Mouse (Mus musculus) hindbrain, embryonic 14.5 days (tissue): Measurements from ENCODE around the gene 1700013G24Rik. TPM values are rescaled to one million over a fixed set of nuclear protein-coding genes. Genes with fewer than 3 reads are reported as not detected.
"Not testable (repeated sequence)": the region's sequence is repeated elsewhere in the genome, so short reads cannot be mapped to it uniquely, and the experiment has no call there.

ENCODE experiments used
- ATAC-seq: fragments of 200-750 bp; cut with Nextera tagmentation; 2 replicates; pipeline ENCODE4 v1.8.0; 2017; ENCODE audit warnings: moderate number of reproducible peaks, mild to moderate bottlenecking, moderate TSS enrichment, moderate library complexity; ENCODE audit not compliant: low FRiP score
- DNase-seq: peaks from one replicate; pipeline ENCODE4 v3.0.0-alpha.2; 2015; ENCODE audit warnings: low spot score
- H3K27ac ChIP-seq: fragments of 300-500 bp; sonication (generic); 2 replicates; pipeline ENCODE4 v1.5.1; 2014; ENCODE audit warnings: mild to moderate bottlenecking, moderate library complexity
- H3K27me3 ChIP-seq: fragments of 300-500 bp; sonication (generic); 2 replicates; pipeline ENCODE4 v1.6.1; 2014; ENCODE audit warnings: mild to moderate bottlenecking, low read length, mixed read lengths; ENCODE audit not compliant: control insufficient read depth, insufficient read depth
- H3K36me3 ChIP-seq: fragments of 300-500 bp; sonication (generic); replicated peaks from 2 replicates; pipeline ENCODE4 v1.6.1; 2014; ENCODE audit not compliant: control insufficient read depth, insufficient read depth
- H3K4me1 ChIP-seq: fragments of 300-500 bp; sonication (generic); replicated peaks from 2 replicates; pipeline ENCODE4 v1.6.1; 2014; ENCODE audit warnings: antibody characterized with exemption, low read length, mixed read lengths; ENCODE audit not compliant: control insufficient read depth, insufficient read depth
- H3K4me2 ChIP-seq: fragments of 300-500 bp; sonication (generic); replicated peaks from 2 replicates; pipeline ENCODE4 v1.6.1; 2014; ENCODE audit warnings: mild to moderate bottlenecking, moderate library complexity
- H3K4me3 ChIP-seq: fragments of 300-500 bp; sonication (generic); replicated peaks from 2 replicates; pipeline ENCODE4 v1.5.1; 2014; ENCODE audit warnings: mild to moderate bottlenecking, low read length
- H3K9ac ChIP-seq: fragments of 300-500 bp; sonication (generic); 2 replicates; pipeline ENCODE4 v1.6.1; 2014
- H3K9me3 ChIP-seq: fragments of 300-500 bp; sonication (generic); 2 replicates; pipeline ENCODE4 v1.6.1; 2016; ENCODE audit warnings: low read length; ENCODE audit not compliant: control insufficient read depth
- WGBS: fragments of 180-500 bp; shearing (Covaris S2); extraction: QIAGEN DNeasy Blood & Tissue Kit; methylation state at CpG from one replicate; pipeline ENCODE4 v1.1.7; 2014; 5-methylcytosine and 5-hydroxymethylcytosine counted together
- polyA plus RNA-seq: library from polyadenylated mRNA; unstranded; fragments of >200 nt; fragmentation: Nextera tagmentation; extraction: Ambion mirVana; gene quantifications from 2 replicates; pipeline ENCODE4 v1.2.1, GENCODE M21; 2014

1700013G24Rik gene
- not detected in 2 replicates for polyA plus RNA-seq

DNA sequence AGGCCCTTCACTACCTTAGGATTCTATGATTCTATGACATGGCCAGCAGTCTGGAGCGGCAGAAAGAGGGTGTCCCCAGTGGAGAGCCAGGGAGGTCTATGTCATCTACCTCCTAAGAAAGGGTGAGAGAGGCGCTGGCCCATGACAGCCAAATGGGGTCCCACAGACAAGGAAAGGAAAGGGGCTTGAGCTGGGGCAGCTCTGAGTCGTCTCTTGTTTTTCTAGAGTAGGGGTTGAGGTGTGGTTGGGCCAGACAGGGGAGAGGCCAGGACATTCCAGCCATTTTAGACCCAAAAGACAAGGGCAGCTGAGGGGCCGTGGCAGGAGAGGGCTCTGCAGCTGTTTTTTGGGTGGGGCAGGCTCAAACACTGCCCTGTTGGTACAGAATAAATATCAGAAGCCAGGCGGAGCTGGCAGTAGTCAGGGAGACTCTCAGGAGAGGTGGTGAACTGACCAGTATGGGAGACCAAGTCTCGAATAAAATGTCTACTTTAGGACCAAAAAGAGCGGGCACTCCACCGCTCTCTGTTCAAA is at the start of gene 1700013G24Rik:
Gene 1700013G24Rik, plus strand, starts transcription at position 51 of the 534 bp plus-strand sequence.
- Histone ChIP-seq H3K27ac (no peak within 1 kb of the TSS), H3K4me1 (peaks cover 6% of the 10 kb centered on the region; the same call in 1 of the 2 replicates), H3K4me3 (no peak within 1 kb of the TSS), H3K4me2 (no peak within 1 kb of the TSS), H3K9ac (no peak within 1 kb of the TSS), H3K36me3 (no peaks in the 10 kb centered on the region), H3K27me3 (no peaks in the 10 kb centered on the region), H3K9me3 (no peaks in the 10 kb centered on the region)
- 81% methylated on average over 8 of the region's 8 CpGs for WGBS
- no peak for DNase-seq
- no peak for ATAC-seq

DNA sequence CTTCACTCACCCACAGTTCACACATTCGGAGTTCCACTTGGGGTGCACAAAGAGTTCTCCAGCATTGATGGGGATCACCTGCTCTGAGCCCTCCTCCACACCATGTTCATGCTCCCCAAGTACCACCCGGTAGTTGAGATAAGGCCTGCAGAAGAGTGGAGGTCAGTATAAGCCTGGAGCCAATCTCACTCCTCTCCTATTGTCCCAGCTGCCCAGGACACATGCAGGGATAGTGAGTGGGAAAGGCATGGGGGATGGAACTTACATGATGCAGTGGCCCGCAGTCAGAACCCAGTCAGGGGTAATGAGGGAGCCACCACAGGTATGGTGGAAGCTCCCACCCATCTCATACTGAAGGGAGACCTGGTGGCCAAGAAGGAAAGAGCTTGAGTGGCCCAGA is 47.5 kb upstream of the 1700013G24Rik start:
- no peak for DNase-seq
- H3K4me3 ChIP-seq = no peak overlapping the region
- WGBS = 93% methylated on average over 3 of the region's 3 CpGs

GRCm38 (mm10) chr4:137409691-137410090 is 43.4 kb upstream of the 1700013G24Rik start, which contains the start of gene Cela3a:
TSS of gene Cela3a (minus strand) at chr4:137409791.
- 91% methylated on average over 5 of the region's 5 CpGs for WGBS
- no peaks in the 10 kb centered on the region for H3K36me3 ChIP-seq
- H3K4me3 ChIP-seq = no peak within 1 kb of the TSS
- no peak within 1 kb of the TSS for H3K9ac ChIP-seq
- H3K27me3 ChIP-seq = no peaks in the 10 kb centered on the region
- H3K4me2 ChIP-seq = no peak within 1 kb of the TSS
- H3K9me3 ChIP-seq = no peaks in the 10 kb centered on the region
- no peak for DNase-seq
- ATAC-seq = no peak
- no peak within 1 kb of the TSS for H3K27ac ChIP-seq
- H3K4me1 ChIP-seq = no peaks in the 10 kb centered on the region

More for the DNA sequence above, 47.5 kb upstream of the 1700013G24Rik start:
- no peaks in the 10 kb centered on the region for H3K4me1 ChIP-seq
- no peaks in the 10 kb centered on the region for H3K27me3 ChIP-seq
- no peaks in the 10 kb centered on the region for H3K36me3 ChIP-seq
- H3K4me2 ChIP-seq = no peak overlapping the region
- no peaks in the 10 kb centered on the region for H3K9me3 ChIP-seq
- H3K27ac ChIP-seq = no peak overlapping the region
- H3K9ac ChIP-seq = no peak overlapping the region
- no peak for ATAC-seq

DNA sequence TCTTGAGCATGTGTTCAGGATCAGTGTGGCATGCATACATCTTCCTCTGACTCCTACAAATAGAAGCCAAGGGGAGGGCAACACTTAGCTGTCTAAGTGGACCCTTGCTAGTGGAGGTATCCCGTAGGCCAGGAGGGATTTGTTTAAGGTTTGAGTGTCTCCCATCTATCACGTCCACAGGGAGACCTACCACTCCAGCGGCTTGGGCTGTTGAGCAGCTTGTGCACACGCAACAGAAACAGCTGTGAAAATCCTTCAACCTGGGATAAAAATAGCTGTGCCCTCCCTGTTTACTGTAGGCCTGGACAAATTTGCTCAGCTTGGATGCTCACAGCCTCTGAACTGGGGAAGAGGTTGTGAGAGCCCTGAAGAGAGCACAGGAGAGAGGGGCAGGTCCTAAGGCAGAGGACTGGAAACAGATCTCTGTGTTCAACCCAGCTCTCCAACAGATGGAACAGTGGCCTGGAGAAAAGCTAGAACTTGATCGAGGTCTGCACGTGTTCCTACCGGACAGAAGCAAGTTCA is 40.8 kb upstream of the 1700013G24Rik start:
- not testable (repeated sequence) for H3K36me3 ChIP-seq, H3K9me3 ChIP-seq, ATAC-seq, H3K27ac ChIP-seq, H3K9ac ChIP-seq, H3K4me1 ChIP-seq, DNase-seq, H3K27me3 ChIP-seq, H3K4me3 ChIP-seq, H3K4me2 ChIP-seq
- WGBS = 94% methylated on average over 7 of the region's 7 CpGs

DNA sequence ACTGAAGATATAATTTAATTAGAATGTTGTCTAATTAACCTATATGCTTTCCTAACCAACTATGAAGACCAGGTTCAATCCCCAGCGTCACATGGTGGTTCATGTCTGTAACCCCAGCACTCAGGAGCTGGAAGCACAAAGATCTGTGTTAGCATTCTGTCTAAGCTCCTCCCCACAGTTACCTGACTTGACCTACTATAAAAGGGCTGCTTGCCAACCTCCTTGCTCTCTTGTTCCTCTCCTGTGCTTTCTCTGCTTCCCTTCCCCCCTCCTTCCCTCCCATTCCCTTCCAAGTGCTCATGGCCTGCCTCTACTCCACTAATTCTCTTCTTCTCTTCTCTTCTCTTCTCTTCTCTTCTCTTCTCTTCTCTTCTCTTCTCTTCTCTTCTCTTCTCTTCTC is 38.1 kb upstream of the 1700013G24Rik start:
- WGBS = 80% methylated on average over 1 of the region's 1 CpGs
- Histone ChIP-seq H3K27me3 (no peaks in the 10 kb centered on the region), H3K9ac (no peak overlapping the region), H3K4me1 (no peaks in the 10 kb centered on the region), H3K27ac (no peak overlapping the region), H3K4me3 (no peak overlapping the region), H3K4me2 (no peak overlapping the region), H3K9me3 (no peaks in the 10 kb centered on the region), H3K36me3 (no peaks in the 10 kb centered on the region)
- no peak for ATAC-seq
- no peak for DNase-seq

- Histone ChIP-seq H3K36me3 (no peaks in the 10 kb centered on the region), H3K4me1 (no peaks in the 10 kb centered on the region), H3K4me2 (no peak overlapping the region), H3K27ac (no peak overlapping the region), H3K27me3 (no peaks in the 10 kb centered on the region), H3K9me3 (no peaks in the 10 kb centered on the region), H3K9ac (no peak overlapping the region), H3K4me3 (no peak overlapping the region)
- 81% methylated on average over 11 of the region's 11 CpGs for WGBS
- DNase-seq (no peak), ATAC-seq (no peak)
Observed at GRCm38 (mm10) chr4:137417712-137418564, 35.1 kb upstream of the 1700013G24Rik start.

GRCm38 (mm10) chr4:137430502-137430901 is 22.6 kb upstream of the 1700013G24Rik start, which contains the start of gene Cela3b:
TSS of gene Cela3b (minus strand) at chr4:137430540.
- Histone ChIP-seq H3K27me3 (no peaks in the 10 kb centered on the region), H3K4me1 (no peaks in the 10 kb centered on the region), H3K4me2 (no peak within 1 kb of the TSS), H3K9me3 (no peaks in the 10 kb centered on the region), H3K4me3 (no peak within 1 kb of the TSS), H3K36me3 (no peaks in the 10 kb centered on the region), H3K9ac (no peak within 1 kb of the TSS), H3K27ac (no peak within 1 kb of the TSS)
- no peak for ATAC-seq
- WGBS = 98% methylated on average over 4 of the region's 4 CpGs
- no peak for DNase-seq

DNA sequence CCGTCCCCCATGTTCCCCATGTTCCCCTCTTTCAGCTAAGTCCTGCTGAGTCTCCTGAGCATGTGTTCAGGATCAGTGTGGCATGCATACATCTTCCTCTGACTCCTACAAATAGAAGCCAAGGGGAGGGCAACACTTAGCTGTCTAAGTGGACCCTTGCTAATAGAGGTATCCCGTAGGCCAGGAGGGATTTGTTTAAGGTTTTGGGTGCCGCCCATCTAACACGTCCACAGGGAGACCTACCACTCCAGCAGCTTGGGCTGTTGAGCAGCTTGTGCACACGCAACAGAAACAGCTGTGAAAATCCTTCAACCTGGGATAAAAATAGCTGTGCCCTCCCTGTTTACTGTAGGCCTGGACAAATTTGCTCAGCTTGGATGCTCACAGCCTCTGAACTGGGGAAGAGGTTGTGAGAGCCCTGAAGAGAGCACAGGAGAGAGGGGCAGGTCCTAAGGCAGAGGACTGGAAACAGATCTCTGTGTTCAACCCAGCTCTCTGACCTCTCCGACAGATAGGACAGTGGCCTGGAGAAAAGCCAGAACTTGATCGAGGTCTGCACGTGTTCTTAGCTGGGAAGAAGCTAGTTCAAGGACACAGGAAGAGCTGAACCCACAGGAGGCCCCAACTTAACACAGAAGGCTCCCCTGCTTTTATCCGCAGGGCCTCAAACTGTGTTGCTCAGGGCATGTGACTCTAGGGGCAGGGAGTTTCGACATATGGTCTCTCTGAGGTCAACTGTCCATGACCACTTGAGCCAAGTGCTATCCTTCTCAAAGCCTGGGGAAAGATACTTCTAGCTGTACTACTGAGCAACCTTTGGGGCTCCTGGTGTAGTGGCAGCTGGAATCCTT is 20.2 kb upstream of the 1700013G24Rik start:
- not testable (repeated sequence) for H3K4me1 ChIP-seq, H3K4me2 ChIP-seq, H3K4me3 ChIP-seq, H3K36me3 ChIP-seq, H3K9ac ChIP-seq, DNase-seq, H3K27ac ChIP-seq, H3K9me3 ChIP-seq, ATAC-seq, H3K27me3 ChIP-seq
- WGBS = 85% methylated on average over 10 of the region's 10 CpGs
